Mouse (Mus musculus) heart, postnatal 14 days (tissue): ENCODE data around the gene Slamf7. TPM values are rescaled to one million over a fixed set of nuclear protein-coding genes. Genes with fewer than 3 reads are reported as not detected.

Source experiments
- microRNA-seq, 2 experiments: library from miRNA; unstranded; fragments of <30 nt; microRNA quantifications; one replicate each; pipeline ENCODE4 v1.2.0; 2021 to 2022
- total RNA-seq, 2 experiments: library from RNA; stranded (reverse); gene quantifications; 2 replicates each; pipeline ENCODE4 v1.2.3; 2021

The Slamf7 gene
- total RNA-seq, 2 experiments from 2014 or later: 0.15 TPM; not detected in 1

Small RNAs within 50 kb of the gene (microRNA-seq; reads per million reads assigned to microRNA genes)
- 0 reads per million in 2 experiments for gene Mir7683

Other genes with a start within 250 kb of the Slamf7 start
- 10 to 100 TPM; 42.3 to 46.1 TPM for gene Usf1, start 241.7 kb downstream of the Slamf7 start, total RNA-seq
- gene Tstd1, start 234.2 kb downstream of the Slamf7 start, total RNA-seq: 1 to 10 TPM; 2.2 to 2.5 TPM
- 10 to 100 TPM; 46.3 to 48.9 TPM for gene F11r, start 215.5 kb downstream of the Slamf7 start, total RNA-seq
- gene Alyref2, start 149.6 kb downstream of the Slamf7 start, total RNA-seq: 1 to 10 TPM; 2.8 to 3.2 TPM
- gene Itln1, start 117.7 kb downstream of the Slamf7 start, total RNA-seq: not detected
- gene Cd244a, start 93.8 kb downstream of the Slamf7 start, total RNA-seq: under 1 TPM; 0.38 to 0.41 TPM
- gene Ly9, start 45.6 kb downstream of the Slamf7 start, total RNA-seq: under 1 TPM; 0.26 to 0.66 TPM
- 1 to 10 TPM; 1.6 to 2.3 TPM for gene Cd48, start 29.0 kb upstream of the Slamf7 start, total RNA-seq
- 1 to 10 TPM in 1 of 2 experiments, under 1 TPM in 1; 0.38 to 1.3 TPM for gene Slamf1, start 114.1 kb upstream of the Slamf7 start, total RNA-seq
- 1 to 10 TPM; 2.9 to 3.1 TPM for gene Cd84, start 186.7 kb upstream of the Slamf7 start, total RNA-seq
- under 1 TPM; 0.17 to 0.32 TPM for gene Gm10521, start 242.6 kb upstream of the Slamf7 start, total RNA-seq